ENCODE assay signal across 9 mouse cellular contexts in genomic region chr12:29279631-29280080, GRCm38 (mm10).
DNase-seq lines count a peak whose midpoint lies in the region; ATAC-seq lines count a peak whose summit lies in the region.
"Had no signal": no experiment of that assay in that cellular context is flagged by ENCODE, and none has a peak within 500 bp of the region (broad histone marks: within the 10 kb centered on the region; RNA-seq: fewer than 3 reads in every experiment).

No protein-coding gene starts in this region.

- H3K4me2 ChIP-seq in heart, embryonic 12.5 days = peak overlapping the region; percentile 56
- peak overlapping the region; percentile 34 for H3K4me2 ChIP-seq in embryonic facial prominence, embryonic 14.5 days (ENCODE audit: low read depth, low read length)
- peak overlapping the region; percentile 52 for H3K4me2 ChIP-seq in limb, embryonic 12.5 days
- H3K4me2 ChIP-seq: liver, embryonic 13.5 days had no signal

- H3K4me3 ChIP-seq in heart, embryonic 12.5 days = peak overlapping the region; percentile 4
- 0 out of 2 replicates have a peak overlapping the region, but pooled peaks have one; percentile 7 for H3K4me3 ChIP-seq in embryonic facial prominence, embryonic 14.5 days (ENCODE audit: low read depth, low read length)
- H3K4me3 ChIP-seq in limb, embryonic 12.5 days (replicated peaks) = 0 out of 2 replicates have a peak overlapping the region, but pooled peaks have one; percentile 15
- H3K4me3 ChIP-seq: liver, embryonic 13.5 days had no signal

- WGBS in heart, embryonic 12.5 days = 10% methylated on average over 13 of the region's 13 CpGs
- WGBS in embryonic facial prominence, embryonic 14.5 days = 6% methylated on average over 11 of the region's 13 CpGs
- 9% methylated on average over 13 of the region's 13 CpGs for WGBS in limb, embryonic 12.5 days

- H3K4me1 ChIP-seq in heart, embryonic 12.5 days (replicated peaks) = peaks cover 24% of the 10 kb centered on the region
- H3K4me1 ChIP-seq in embryonic facial prominence, embryonic 14.5 days (ENCODE audit: control insufficient read depth, insufficient read depth, low read length) = peaks cover 18% of the 10 kb centered on the region
- H3K4me1 ChIP-seq in limb, embryonic 12.5 days (replicated peaks) = peaks cover 20% of the 10 kb centered on the region
- H3K4me1 ChIP-seq: liver, embryonic 13.5 days had no signal

- no peaks in the 10 kb centered on the region for H3K36me3 ChIP-seq in heart, embryonic 12.5 days
- no peaks in the 10 kb centered on the region for H3K36me3 ChIP-seq in embryonic facial prominence, embryonic 14.5 days (ENCODE audit: control insufficient read depth, insufficient read depth, low read length)
- H3K36me3 ChIP-seq in limb, embryonic 12.5 days = no peaks in the 10 kb centered on the region
- H3K36me3 ChIP-seq: liver, embryonic 13.5 days had no signal

- peak overlapping the region; percentile 29; the same call in 1 of the 2 replicates for H3K27ac ChIP-seq in heart, embryonic 12.5 days (ENCODE audit: poor library complexity, severe bottlenecking)
- peak overlapping the region; percentile 56 for H3K27ac ChIP-seq in embryonic facial prominence, embryonic 14.5 days (replicated peaks; ENCODE audit: low read depth, low read length)
- H3K27ac ChIP-seq in limb, embryonic 12.5 days = peak overlapping the region; percentile 69; the same call in 1 of the 2 replicates
- H3K27ac ChIP-seq: liver, embryonic 13.5 days had no signal

- H3K27me3 ChIP-seq in heart, embryonic 12.5 days (replicated peaks) = no peaks in the 10 kb centered on the region
- no peaks in the 10 kb centered on the region for H3K27me3 ChIP-seq in embryonic facial prominence, embryonic 14.5 days (replicated peaks; ENCODE audit: control insufficient read depth, insufficient read depth, low read length)
- peaks cover 4% of the 10 kb centered on the region; the same call in 1 of the 2 replicates for H3K27me3 ChIP-seq in limb, embryonic 12.5 days

- ATAC-seq in heart, embryonic 12.5 days (ENCODE audit: insufficient number of reproducible peaks, low FRiP score) = no peak
- no peak for ATAC-seq in embryonic facial prominence, embryonic 14.5 days (ENCODE audit: low read depth)
- no peak for ATAC-seq in limb, embryonic 12.5 days (ENCODE audit: insufficient number of reproducible peaks, insufficient read depth, low FRiP score, low TSS enrichment, low read depth)

- 0 out of 2 replicates have a peak, but pooled peaks cover 3% of the 10 kb centered on the region for H3K9me3 ChIP-seq in heart, embryonic 12.5 days (replicated peaks)
- no peaks in the 10 kb centered on the region for H3K9me3 ChIP-seq in embryonic facial prominence, embryonic 14.5 days (ENCODE audit: control insufficient read depth, low read length)
- no peaks in the 10 kb centered on the region for H3K9me3 ChIP-seq in limb, embryonic 12.5 days
- H3K9me3 ChIP-seq: liver, embryonic 13.5 days had no signal

- peak overlapping the region; percentile 29; the same call in 1 of the 2 replicates for H3K9ac ChIP-seq in heart, embryonic 12.5 days
- peak overlapping the region; percentile 21; the same call in 1 of the 2 replicates for H3K9ac ChIP-seq in embryonic facial prominence, embryonic 14.5 days (ENCODE audit: low read depth, low read length)
- peak overlapping the region; percentile 34; the same call in 1 of the 2 replicates for H3K9ac ChIP-seq in limb, embryonic 12.5 days (replicated peaks)
- H3K9ac ChIP-seq: liver, embryonic 13.5 days had no signal

- DNase-seq in heart, postnatal 4 days = no peak
- DNase-seq in adrenal gland, postnatal 10 days = peak; percentile 21
- no peak for DNase-seq in embryonic facial prominence, embryonic 14.5 days (ENCODE audit: low spot score)
- DNase-seq in adipocyte (ENCODE audit: low spot score) = no peak
- no peak for DNase-seq in cerebellum, adult 11-12 months
- DNase-seq in cerebellum, postnatal 25 days = no peak
- DNase-seq: liver, embryonic 13.5 days had no signal
